Mouse (Mus musculus): Measurements from ENCODE around the gene Pnrc1.

Pnrc1 gene

DNA sequence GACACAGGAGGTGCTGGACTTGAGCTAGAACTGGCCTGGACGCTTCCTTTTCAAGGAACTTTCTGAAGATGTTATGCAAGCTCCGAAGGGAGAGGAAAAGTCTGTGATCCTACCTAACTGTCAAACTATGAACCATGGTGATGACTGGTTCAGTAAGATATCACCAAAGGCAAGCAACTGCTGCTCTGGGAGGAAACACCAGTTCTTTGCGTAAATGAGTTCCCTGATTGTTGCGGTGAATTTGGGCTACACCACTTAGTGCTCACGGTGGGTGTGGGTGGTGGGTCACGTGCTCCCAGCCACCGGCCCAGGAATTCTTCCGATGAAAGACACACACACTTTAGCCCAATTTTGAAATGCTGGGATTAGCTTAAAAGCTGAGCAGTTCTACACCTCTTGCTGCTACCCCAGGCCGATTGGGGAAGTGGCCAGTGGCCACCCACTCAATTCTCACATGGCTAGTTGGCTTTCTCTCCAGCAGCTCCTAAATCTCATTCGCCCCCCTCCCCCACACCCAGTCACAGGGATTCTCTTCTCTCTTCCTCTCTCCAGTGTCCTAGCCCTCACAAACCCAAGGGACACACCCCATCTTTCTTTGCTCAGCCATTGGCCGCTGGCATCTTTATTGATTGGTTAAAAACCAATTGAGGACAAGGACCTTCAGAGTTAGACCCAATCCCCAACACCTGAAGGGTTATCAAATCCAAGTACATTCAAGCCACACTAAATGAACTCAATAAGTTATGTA is 24.8 kb downstream of the Pnrc1 start:
- no peak for DNase-seq

DNA sequence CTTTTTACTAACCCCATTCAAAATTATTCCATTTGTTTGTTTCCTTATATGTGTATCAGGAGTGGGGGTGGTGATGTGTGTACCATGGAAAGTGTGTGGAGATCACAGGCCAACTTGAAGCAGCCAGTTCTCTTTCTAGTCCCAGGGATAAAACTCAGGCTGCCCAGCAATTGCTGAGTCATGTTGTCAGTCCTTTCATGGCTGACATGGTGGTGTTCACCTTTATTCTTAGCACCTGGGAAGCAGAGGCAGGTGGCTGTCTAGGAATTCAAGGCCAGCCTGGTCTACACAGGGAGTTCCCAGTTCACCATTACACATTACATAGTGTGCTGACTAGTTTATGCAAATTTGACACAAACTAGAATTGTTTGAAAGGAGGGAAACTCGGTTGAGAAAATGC is 27.1 kb downstream of the Pnrc1 start:
- no peak for DNase-seq

DNA sequence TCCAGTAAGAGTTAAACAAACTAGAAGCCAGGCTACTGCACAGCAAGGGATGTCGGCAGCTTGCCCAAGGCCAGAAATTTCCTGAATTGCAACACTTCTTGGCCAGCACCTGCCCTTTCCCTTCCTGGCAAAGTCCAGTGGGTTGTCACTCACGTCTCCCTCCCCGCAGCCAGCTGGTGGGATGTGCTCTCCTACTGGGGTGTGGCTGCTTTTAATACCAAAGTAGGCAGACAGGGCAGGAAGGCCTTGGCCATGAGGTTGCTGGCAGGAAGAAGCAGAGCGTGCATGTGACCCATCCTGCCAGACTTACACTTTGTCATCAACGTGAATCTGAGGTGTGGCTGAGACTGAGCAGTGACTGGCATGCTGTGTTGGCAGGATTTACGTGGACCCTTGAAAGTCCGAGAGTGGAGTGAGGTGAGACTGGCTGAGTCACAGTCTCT is 28.6 kb downstream of the Pnrc1 start:
- DNase-seq = peak; percentile 20 to 26

DNA sequence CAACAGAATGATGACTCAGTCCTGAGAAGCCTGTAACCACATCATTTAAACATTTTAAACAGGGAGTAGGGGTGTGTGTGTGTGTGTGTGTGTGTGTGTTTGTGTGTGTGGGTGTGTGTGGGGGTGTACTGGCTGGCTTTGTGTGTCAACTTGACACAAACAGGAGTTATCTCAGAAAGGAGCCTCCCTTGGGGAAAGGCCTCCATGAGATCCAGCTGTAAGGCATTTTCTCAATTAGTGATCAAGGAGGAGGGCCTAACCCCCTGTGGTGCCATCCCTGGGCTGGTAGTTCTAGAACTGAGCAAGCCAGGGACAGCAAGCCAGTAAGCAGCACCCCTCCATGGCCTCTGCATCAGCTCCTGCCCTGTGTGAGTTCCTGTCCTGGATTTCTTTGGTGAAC is 29.7 kb downstream of the Pnrc1 start:
- DNase-seq = no peak

DNA sequence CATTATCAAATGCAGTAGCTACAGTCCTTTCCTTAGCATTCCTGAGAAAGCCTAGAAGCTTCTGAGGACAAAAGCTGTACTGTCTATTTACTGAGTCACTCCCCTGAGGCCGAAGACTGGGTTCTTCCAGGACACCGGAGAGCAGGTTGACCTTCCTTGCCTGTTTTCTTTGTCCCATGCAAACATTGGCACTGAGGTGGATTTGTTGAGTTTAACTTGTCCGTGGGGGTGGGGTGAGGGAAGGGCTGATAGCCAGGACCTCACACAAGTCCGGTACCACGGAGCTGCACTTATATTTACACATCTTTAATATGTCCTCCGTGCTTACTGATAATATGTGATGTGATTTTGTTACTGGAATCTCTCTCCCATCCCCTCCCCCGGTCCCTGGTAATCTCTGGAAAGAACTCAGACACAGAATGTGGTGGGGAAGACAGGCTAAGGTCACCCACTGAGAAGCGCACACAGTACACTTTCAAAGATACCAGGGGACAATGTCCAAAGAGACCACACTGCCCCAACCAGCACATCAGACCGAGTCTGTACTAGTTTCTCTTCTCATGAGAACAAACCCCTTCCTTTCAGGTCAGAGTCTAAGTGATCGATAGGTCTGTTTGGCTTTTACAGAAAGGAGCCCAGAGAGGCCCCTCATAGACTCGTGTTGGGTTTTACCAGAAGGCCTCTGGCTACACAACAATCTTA is 32.5 kb downstream of the Pnrc1 start:
- DNase-seq = no peak

GRCm38 (mm10) chr4:33254706-33255105 is 35.3 kb downstream of the Pnrc1 start:
- DNase-seq = no peak

- DNase-seq = no peak
Observed at GRCm38 (mm10) chr4:33250867-33251266, 39.1 kb downstream of the Pnrc1 start.

DNA sequence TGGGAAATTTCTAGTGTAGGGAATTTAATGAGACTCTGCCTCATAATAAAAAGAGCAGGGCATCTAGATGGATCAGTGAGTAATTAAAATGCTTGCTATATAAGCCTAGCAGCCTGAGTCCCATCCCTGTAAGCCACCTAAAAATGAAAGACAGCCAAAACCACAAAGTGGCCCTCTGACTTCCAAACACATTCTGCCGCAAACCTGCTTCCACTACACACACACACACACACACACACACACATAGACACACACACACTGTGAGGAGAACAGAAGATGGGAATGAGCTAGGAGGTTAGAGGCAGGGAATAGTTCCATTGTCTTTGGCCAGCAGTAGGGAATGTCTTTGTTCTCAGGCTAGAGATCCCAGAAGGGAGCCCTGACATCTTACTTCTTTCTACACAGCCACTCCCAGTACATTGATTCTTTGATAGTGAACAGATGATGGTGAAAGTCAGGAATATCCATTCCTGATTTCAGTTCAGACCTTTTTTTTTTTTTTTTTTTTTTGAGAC is 40.2 kb downstream of the Pnrc1 start:
- no peak for DNase-seq

- DNase-seq = no peak
Observed at GRCm38 (mm10) chr4:33248915-33249314, 41.0 kb downstream of the Pnrc1 start.

DNA sequence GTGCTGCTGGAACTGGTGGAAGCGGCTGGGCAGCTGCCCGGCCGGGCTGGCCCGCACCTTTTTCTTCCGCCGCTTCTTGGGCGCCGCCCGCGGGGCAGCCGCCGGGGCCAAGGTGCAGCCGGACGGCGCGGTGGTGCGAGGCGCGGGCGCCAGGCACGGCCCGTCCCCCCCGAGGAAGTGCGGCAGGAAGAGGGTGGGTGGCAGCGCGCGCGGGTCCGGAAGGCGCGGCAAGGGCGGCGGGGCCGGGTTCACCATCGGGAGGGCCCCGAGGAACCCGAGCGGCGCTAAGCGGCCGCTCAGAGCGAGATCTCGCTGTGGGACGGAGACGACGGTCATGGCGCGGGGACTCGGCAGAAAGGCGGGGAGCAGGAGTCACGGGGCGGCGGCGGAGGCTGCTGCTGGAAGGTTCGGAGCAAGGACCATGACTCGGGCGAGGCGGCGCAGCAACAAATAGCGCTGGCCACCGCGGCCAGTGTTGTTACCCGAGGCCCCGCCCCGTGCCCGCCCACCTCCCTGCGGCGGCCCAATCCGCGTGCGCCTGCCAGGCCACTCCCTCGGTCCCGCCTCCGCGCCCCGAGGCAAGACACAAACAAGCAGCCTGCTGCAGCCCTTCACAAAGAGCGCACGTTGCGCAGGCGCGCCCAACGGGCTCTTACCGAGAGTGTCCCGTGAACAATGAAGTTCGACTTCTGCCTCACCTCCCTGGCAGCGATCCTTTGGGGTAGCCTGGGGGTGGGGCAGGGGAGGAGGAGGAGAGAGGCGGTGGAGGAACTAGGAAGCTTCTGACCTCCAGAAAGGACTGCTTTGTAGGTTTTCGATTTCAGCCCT is 41.7 kb downstream of the Pnrc1 start:
- peak; percentile 97 to 98 for DNase-seq

DNA sequence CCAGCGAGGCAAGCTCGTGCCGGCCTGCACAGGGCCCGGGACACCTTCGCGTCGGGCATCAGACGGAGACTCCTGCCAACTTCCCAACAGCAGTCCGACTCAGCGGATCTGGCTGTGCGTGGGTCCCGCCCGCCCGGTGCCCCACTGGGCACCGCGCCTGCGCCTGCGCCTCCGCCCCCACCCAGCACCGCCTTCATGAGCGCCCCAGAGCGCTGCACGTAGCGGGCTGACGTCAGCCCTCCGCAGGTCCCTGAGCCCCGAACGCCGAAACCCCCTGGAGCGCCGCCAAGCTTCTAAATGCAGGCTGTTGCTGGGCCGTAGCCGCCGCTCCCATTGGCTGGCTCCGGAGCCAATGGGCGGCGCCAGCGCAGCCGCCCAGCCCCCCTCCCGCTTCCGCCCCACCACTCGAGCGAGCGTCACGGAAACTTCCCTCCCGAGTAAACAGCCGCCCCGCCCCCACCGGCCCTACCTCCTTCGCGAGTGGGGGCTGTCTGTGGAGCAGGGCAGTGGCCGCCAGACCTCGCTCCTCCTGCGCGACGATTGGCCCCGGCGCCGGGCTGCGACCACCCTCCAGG is 42.4 kb downstream of the Pnrc1 start:
- DNase-seq = peak; percentile 98

DNA sequence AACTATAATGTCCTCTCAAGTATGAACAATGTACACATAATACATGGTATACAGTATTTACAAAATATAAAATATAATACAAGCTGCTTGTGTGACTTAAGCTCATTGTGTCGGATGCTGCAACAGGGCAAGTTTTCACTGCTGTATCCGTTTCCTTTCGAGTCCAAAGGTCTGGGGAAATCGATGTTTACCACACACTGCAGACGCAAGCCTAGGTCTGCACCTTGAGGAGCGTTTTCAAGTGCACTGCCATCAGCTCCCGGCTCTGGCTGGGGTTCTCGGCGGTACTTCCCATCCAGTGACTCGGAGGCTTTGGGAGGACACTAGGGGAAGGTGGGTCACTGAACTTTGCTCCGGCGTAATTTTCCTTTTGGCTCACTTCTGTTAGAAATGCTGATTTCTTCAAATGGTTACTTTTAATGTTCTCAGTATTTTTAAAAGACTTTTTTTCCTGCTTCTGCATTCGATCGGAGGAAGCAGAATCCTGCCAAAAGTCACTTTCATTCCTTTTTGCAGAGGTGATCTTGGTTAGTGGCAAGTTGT is 44.0 kb downstream of the Pnrc1 start:
- DNase-seq = no peak

- no peak for DNase-seq
Observed at GRCm38 (mm10) chr4:33243921-33244320, 46.0 kb downstream of the Pnrc1 start.

GRCm38 (mm10) chr4:33243016-33243758 is 46.8 kb downstream of the Pnrc1 start:
- DNase-seq = no peak

DNA sequence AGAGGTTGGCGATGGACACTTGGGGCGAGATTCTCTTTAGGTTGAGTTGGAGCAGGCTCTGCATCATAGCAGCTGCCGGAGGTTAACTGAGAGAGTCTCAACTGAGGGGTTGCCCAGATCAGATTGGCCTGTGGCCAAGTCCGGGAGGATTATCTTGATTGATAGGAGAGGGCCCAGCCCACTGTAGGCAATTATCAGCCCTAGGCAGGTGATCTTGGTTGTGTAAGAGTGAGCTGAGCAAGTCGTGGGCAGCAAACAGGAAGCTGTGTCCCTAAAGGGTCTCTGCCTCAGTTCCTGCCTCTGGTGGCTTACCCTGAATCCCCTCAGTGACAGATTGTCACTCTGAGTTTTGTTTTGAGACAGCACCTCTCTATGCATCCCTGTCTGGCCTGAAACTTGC is 47.4 kb downstream of the Pnrc1 start:
- DNase-seq = no peak

GRCm38 (mm10) chr4:33230881-33231280 is 59.1 kb downstream of the Pnrc1 start:
- DNase-seq = no peak

GRCm38 (mm10) chr4:33229639-33230038 is 60.3 kb downstream of the Pnrc1 start:
- no peak for DNase-seq

GRCm38 (mm10) chr4:33227164-33227563 is 62.8 kb downstream of the Pnrc1 start:
- DNase-seq = no peak

GRCm38 (mm10) chr4:33224003-33224675 is 65.8 kb downstream of the Pnrc1 start:
- DNase-seq = no peak

- DNase-seq = no peak
Observed at GRCm38 (mm10) chr4:33221847-33222246, 68.1 kb downstream of the Pnrc1 start.
